Mouse (Mus musculus): ENCODE results near the gene Grm8.
"Not testable (repeated sequence)": the region's sequence is repeated elsewhere in the genome, so short reads cannot be mapped to it uniquely, and the experiment has no call there.

The Grm8 gene

GRCm38 (mm10) chr6:27913281-27913680 lies 221.7 kb downstream of the Grm8 start:
- in situ Hi-C loops (cut with MboI; ENCODE audit: low pct_unique_long_range_greater_than_20kb in 1 of 2, low sequenced_read_pairs in 2 of 2, unreplicated experiment in 1 of 2) = no loop called here

GRCm38 (mm10) chr6:27904358-27904757 lies 230.6 kb downstream of the Grm8 start:
- in situ Hi-C loops (cut with MboI; ENCODE audit: low pct_unique_long_range_greater_than_20kb in 1 of 2, low sequenced_read_pairs in 2 of 2, unreplicated experiment in 1 of 2) = no loop called here

GRCm38 (mm10) chr6:27902224-27902623 lies 232.8 kb downstream of the Grm8 start:
- in situ Hi-C loops (cut with MboI; ENCODE audit: low pct_unique_long_range_greater_than_20kb in 1 of 2, low sequenced_read_pairs in 2 of 2, unreplicated experiment in 1 of 2) = no loop called here

- in situ Hi-C loops (cut with MboI; ENCODE audit: low pct_unique_long_range_greater_than_20kb in 1 of 2, low sequenced_read_pairs in 2 of 2, unreplicated experiment in 1 of 2) = no loop called here
Measured at GRCm38 (mm10) chr6:27901396-27901795, 233.6 kb downstream of the Grm8 start.

GRCm38 (mm10) chr6:27895153-27895552 lies 239.8 kb downstream of the Grm8 start:
- in situ Hi-C loops (cut with MboI; ENCODE audit: low pct_unique_long_range_greater_than_20kb in 1 of 2, low sequenced_read_pairs in 2 of 2, unreplicated experiment in 1 of 2) = no loop called here

- in situ Hi-C loops (cut with MboI; ENCODE audit: low pct_unique_long_range_greater_than_20kb in 1 of 2, low sequenced_read_pairs in 2 of 2, unreplicated experiment in 1 of 2) = no loop called here
Measured at GRCm38 (mm10) chr6:27892886-27893285, 242.1 kb downstream of the Grm8 start.

GRCm38 (mm10) chr6:27888391-27888790 lies 246.6 kb downstream of the Grm8 start:
- in situ Hi-C loops (cut with MboI; ENCODE audit: low pct_unique_long_range_greater_than_20kb in 1 of 2, low sequenced_read_pairs in 2 of 2, unreplicated experiment in 1 of 2) = no loop called here

GRCm38 (mm10) chr6:27887922-27888321 lies 247.1 kb downstream of the Grm8 start:
- in situ Hi-C loops (cut with MboI; ENCODE audit: low pct_unique_long_range_greater_than_20kb in 1 of 2, low sequenced_read_pairs in 2 of 2, unreplicated experiment in 1 of 2) = no loop called here

GRCm38 (mm10) chr6:27885786-27886185 lies 249.2 kb downstream of the Grm8 start:
- in situ Hi-C loops (cut with MboI; ENCODE audit: low pct_unique_long_range_greater_than_20kb in 1 of 2, low sequenced_read_pairs in 2 of 2, unreplicated experiment in 1 of 2) = no loop called here

GRCm38 (mm10) chr6:27849644-27850043 lies 285.3 kb downstream of the Grm8 start:
- in situ Hi-C loops (cut with MboI; ENCODE audit: low pct_unique_long_range_greater_than_20kb in 1 of 2, low sequenced_read_pairs in 2 of 2, unreplicated experiment in 1 of 2) = no loop called here

- in situ Hi-C loops (cut with MboI; ENCODE audit: low pct_unique_long_range_greater_than_20kb in 1 of 2, low sequenced_read_pairs in 2 of 2, unreplicated experiment in 1 of 2) = no loop called here
Measured at GRCm38 (mm10) chr6:27836159-27836558, 298.8 kb downstream of the Grm8 start.

GRCm38 (mm10) chr6:27819735-27820134 lies 315.2 kb downstream of the Grm8 start:
- in situ Hi-C loops (cut with MboI; ENCODE audit: low pct_unique_long_range_greater_than_20kb in 1 of 2, low sequenced_read_pairs in 2 of 2, unreplicated experiment in 1 of 2) = not testable (repeated sequence)

GRCm38 (mm10) chr6:27812789-27813188 lies 322.2 kb downstream of the Grm8 start:
- in situ Hi-C loops (cut with MboI; ENCODE audit: low pct_unique_long_range_greater_than_20kb in 1 of 2, low sequenced_read_pairs in 2 of 2, unreplicated experiment in 1 of 2) = no loop called here

GRCm38 (mm10) chr6:27809996-27810395 lies 325.0 kb downstream of the Grm8 start:
- in situ Hi-C loops (cut with MboI; ENCODE audit: low pct_unique_long_range_greater_than_20kb in 1 of 2, low sequenced_read_pairs in 2 of 2, unreplicated experiment in 1 of 2) = no loop called here

GRCm38 (mm10) chr6:27806741-27807140 lies 328.2 kb downstream of the Grm8 start:
- in situ Hi-C loops (cut with MboI; ENCODE audit: low pct_unique_long_range_greater_than_20kb in 1 of 2, low sequenced_read_pairs in 2 of 2, unreplicated experiment in 1 of 2) = no loop called here

GRCm38 (mm10) chr6:27800881-27801572 lies 334.0 kb downstream of the Grm8 start:
- in situ Hi-C loops (cut with MboI; ENCODE audit: low pct_unique_long_range_greater_than_20kb in 1 of 2, low sequenced_read_pairs in 2 of 2, unreplicated experiment in 1 of 2) = no loop called here

- in situ Hi-C loops (cut with MboI; ENCODE audit: low pct_unique_long_range_greater_than_20kb in 1 of 2, low sequenced_read_pairs in 2 of 2, unreplicated experiment in 1 of 2) = no loop called here
Measured at GRCm38 (mm10) chr6:27798735-27799134, 336.2 kb downstream of the Grm8 start.

GRCm38 (mm10) chr6:27789566-27789965 lies 345.4 kb downstream of the Grm8 start:
- in situ Hi-C loops (cut with MboI; ENCODE audit: low pct_unique_long_range_greater_than_20kb in 1 of 2, low sequenced_read_pairs in 2 of 2, unreplicated experiment in 1 of 2) = no loop called here

GRCm38 (mm10) chr6:27789151-27789550 lies 345.8 kb downstream of the Grm8 start:
- in situ Hi-C loops (cut with MboI; ENCODE audit: low pct_unique_long_range_greater_than_20kb in 1 of 2, low sequenced_read_pairs in 2 of 2, unreplicated experiment in 1 of 2) = no loop called here

GRCm38 (mm10) chr6:27782251-27782650 lies 352.7 kb downstream of the Grm8 start:
- in situ Hi-C loops (cut with MboI; ENCODE audit: low pct_unique_long_range_greater_than_20kb in 1 of 2, low sequenced_read_pairs in 2 of 2, unreplicated experiment in 1 of 2) = no loop called here

GRCm38 (mm10) chr6:27781371-27781770 lies 353.6 kb downstream of the Grm8 start:
- in situ Hi-C loops (cut with MboI; ENCODE audit: low pct_unique_long_range_greater_than_20kb in 1 of 2, low sequenced_read_pairs in 2 of 2, unreplicated experiment in 1 of 2) = no loop called here

All from mouse embryonic stem cell (cell line).